Mouse (Mus musculus) embryonic facial prominence, embryonic 14.5 days (tissue): ENCODE data around the gene Zfp82. TPM values are rescaled to one million over a fixed set of nuclear protein-coding genes. Genes with fewer than 3 reads are reported as not detected.

Experiments used
- ATAC-seq: fragments of 200-750 bp; cut with Nextera tagmentation; 2 replicates; pipeline ENCODE4 v1.8.0; 2017; ENCODE audit warnings: low read depth, moderate number of reproducible peaks, moderate TSS enrichment
- DNase-seq: peaks from one replicate; pipeline ENCODE4 v3.0.0-alpha.2; 2015; ENCODE audit warnings: low spot score
- H3K27ac ChIP-seq: fragments of 300-500 bp; sonication (generic); replicated peaks from 2 replicates; pipeline ENCODE4 v1.5.1; 2014; ENCODE audit warnings: low read depth, mild to moderate bottlenecking, low read length, moderate library complexity
- H3K27me3 ChIP-seq: fragments of 300-500 bp; sonication (generic); replicated peaks from 2 replicates; pipeline ENCODE4 v1.6.1; 2014; ENCODE audit warnings: low read length; ENCODE audit not compliant: control insufficient read depth, insufficient read depth
- H3K36me3 ChIP-seq: fragments of 300-500 bp; sonication (generic); 2 replicates; pipeline ENCODE4 v1.6.1; 2014; ENCODE audit warnings: low read length, mixed read lengths; ENCODE audit not compliant: control insufficient read depth, insufficient read depth
- H3K4me1 ChIP-seq: fragments of 300-500 bp; sonication (generic); 2 replicates; pipeline ENCODE4 v1.6.1; 2014; ENCODE audit warnings: antibody characterized with exemption, low read length; ENCODE audit not compliant: control insufficient read depth, insufficient read depth
- H3K4me2 ChIP-seq: fragments of 300-500 bp; sonication (generic); 2 replicates; pipeline ENCODE4 v1.6.1; 2014; ENCODE audit warnings: low read depth, mild to moderate bottlenecking, low read length, moderate library complexity, mixed read lengths
- H3K4me3 ChIP-seq: fragments of 300-500 bp; sonication (generic); 2 replicates; pipeline ENCODE4 v1.5.1; 2014; ENCODE audit warnings: low read depth, mild to moderate bottlenecking, low read length
- H3K9ac ChIP-seq: fragments of 300-500 bp; sonication (generic); 2 replicates; pipeline ENCODE4 v1.6.1; 2014; ENCODE audit warnings: low read depth, mild to moderate bottlenecking, low read length, moderate library complexity, mixed read lengths
- H3K9me3 ChIP-seq: fragments of 300-500 bp; sonication (generic); 2 replicates; pipeline ENCODE4 v1.6.1; 2016; ENCODE audit warnings: low read length; ENCODE audit not compliant: control insufficient read depth
- WGBS: fragments of 180-500 bp; shearing (Covaris S2); extraction: QIAGEN DNeasy Blood & Tissue Kit; methylation state at CpG from one replicate; pipeline ENCODE4 v1.1.7; 2014; 5-methylcytosine and 5-hydroxymethylcytosine counted together
- polyA plus RNA-seq: library from polyadenylated mRNA; unstranded; fragments of >200 nt; fragmentation: Nextera tagmentation; extraction: Ambion mirVana; gene quantifications from 2 replicates; pipeline ENCODE4 v1.2.1, GENCODE M21; 2014

The Zfp82 gene
- polyA plus RNA-seq, 1 experiment from 2014 or later, result 7.0 TPM

GRCm38 (mm10) chr7:30028572-30028971 lies 44.1 kb downstream of the Zfp82 start:
- H3K4me1 ChIP-seq, result no peaks in the 10 kb centered on the region
- no peaks in the 10 kb centered on the region for H3K27me3 ChIP-seq
- no peak overlapping the region for H3K4me2 ChIP-seq
- DNase-seq (no peak), ATAC-seq (no peak)
- WGBS, result 90% methylated on average over 3 of the region's 3 CpGs
- H3K4me3 ChIP-seq, result no peak overlapping the region
- no peaks in the 10 kb centered on the region for H3K9me3 ChIP-seq
- no peak overlapping the region for H3K27ac ChIP-seq
- no peak overlapping the region for H3K9ac ChIP-seq
- H3K36me3 ChIP-seq, result peaks cover 33% of the 10 kb centered on the region

- DNase-seq (no peak), ATAC-seq (no peak)
- Histone ChIP-seq H3K27ac (no peak overlapping the region), H3K4me3 (no peak overlapping the region), H3K9ac (no peak overlapping the region), H3K36me3 (peaks cover 46% of the 10 kb centered on the region), H3K4me2 (no peak overlapping the region), H3K4me1 (no peaks in the 10 kb centered on the region), H3K27me3 (no peaks in the 10 kb centered on the region), H3K9me3 (no peaks in the 10 kb centered on the region)
- 43% methylated on average over 4 of the region's 4 CpGs for WGBS
These were observed 45.4 kb downstream of the Zfp82 start for GRCm38 (mm10) chr7:30027331-30027730.

GRCm38 (mm10) chr7:30025358-30025757 lies 47.3 kb downstream of the Zfp82 start:
- no peak for ATAC-seq
- H3K4me2 ChIP-seq, result no peak overlapping the region
- no peaks in the 10 kb centered on the region for H3K4me1 ChIP-seq
- H3K27me3 ChIP-seq, result no peaks in the 10 kb centered on the region
- WGBS, result 68% methylated on average over 5 of the region's 5 CpGs
- H3K9ac ChIP-seq, result no peak overlapping the region
- H3K36me3 ChIP-seq, result peaks cover 61% of the 10 kb centered on the region
- no peak overlapping the region for H3K27ac ChIP-seq
- no peaks in the 10 kb centered on the region for H3K9me3 ChIP-seq
- no peak for DNase-seq
- no peak overlapping the region for H3K4me3 ChIP-seq

- no peak for ATAC-seq
- Histone ChIP-seq H3K36me3 (peaks cover 75% of the 10 kb centered on the region), H3K9ac (no peak overlapping the region), H3K4me2 (no peak overlapping the region), H3K4me1 (no peaks in the 10 kb centered on the region), H3K27ac (no peak overlapping the region), H3K4me3 (no peak overlapping the region), H3K27me3 (no peaks in the 10 kb centered on the region), H3K9me3 (no peaks in the 10 kb centered on the region)
- DNase-seq, result no peak
- WGBS, result 92% methylated on average over 8 of the region's 8 CpGs
These were observed 48.9 kb downstream of the Zfp82 start for GRCm38 (mm10) chr7:30023800-30024199.

GRCm38 (mm10) chr7:30023324-30023723 lies 49.4 kb downstream of the Zfp82 start:
- 95% methylated on average over 9 of the region's 9 CpGs for WGBS

GRCm38 (mm10) chr7:30019543-30019942 lies 53.2 kb downstream of the Zfp82 start:
- WGBS, result 91% methylated on average over 2 of the region's 2 CpGs
- Histone ChIP-seq H3K4me2 (no peak overlapping the region), H3K4me3 (no peak overlapping the region), H3K27me3 (no peaks in the 10 kb centered on the region), H3K9me3 (no peaks in the 10 kb centered on the region), H3K36me3 (peaks cover 88% of the 10 kb centered on the region), H3K4me1 (no peaks in the 10 kb centered on the region), H3K27ac (no peak overlapping the region), H3K9ac (no peak overlapping the region)
- DNase-seq, result no peak
- ATAC-seq, result no peak

More at GRCm38 (mm10) chr7:30023324-30023723, 49.4 kb downstream of the Zfp82 start:
- no peak overlapping the region for H3K4me2 ChIP-seq
- peaks cover 79% of the 10 kb centered on the region for H3K36me3 ChIP-seq
- DNase-seq (no peak), ATAC-seq (no peak)
- H3K4me1 ChIP-seq, result no peaks in the 10 kb centered on the region
- no peaks in the 10 kb centered on the region for H3K27me3 ChIP-seq
- H3K4me3 ChIP-seq, result no peak overlapping the region
- H3K9me3 ChIP-seq, result no peaks in the 10 kb centered on the region
- no peak overlapping the region for H3K27ac ChIP-seq
- no peak overlapping the region for H3K9ac ChIP-seq

GRCm38 (mm10) chr7:30017226-30017625 lies 55.5 kb downstream of the Zfp82 start:
- Histone ChIP-seq H3K4me3 (no peak overlapping the region), H3K27ac (no peak overlapping the region), H3K27me3 (no peaks in the 10 kb centered on the region), H3K4me2 (no peak overlapping the region), H3K36me3 (peaks cover 80% of the 10 kb centered on the region), H3K9ac (no peak overlapping the region), H3K4me1 (no peaks in the 10 kb centered on the region), H3K9me3 (no peaks in the 10 kb centered on the region)
- no peak for DNase-seq
- 92% methylated on average over 6 of the region's 6 CpGs for WGBS
- ATAC-seq, result no peak

GRCm38 (mm10) chr7:30012956-30013363 lies 59.7 kb downstream of the Zfp82 start:
- peaks cover 54% of the 10 kb centered on the region for H3K36me3 ChIP-seq

GRCm38 (mm10) chr7:30010551-30011195 lies 62.0 kb downstream of the Zfp82 start:
- Histone ChIP-seq H3K4me3 (no peak overlapping the region), H3K27ac (peak overlapping the region; percentile 72), H3K4me2 (no peak overlapping the region), H3K4me1 (peaks cover 19% of the 10 kb centered on the region), H3K36me3 (peaks cover 39% of the 10 kb centered on the region), H3K9me3 (no peaks in the 10 kb centered on the region), H3K27me3 (no peaks in the 10 kb centered on the region), H3K9ac (peak overlapping the region; percentile 14; the same call in 1 of the 2 replicates)
- ATAC-seq (no peak; the same call in 1 of the 2 replicates), DNase-seq (peak; percentile 49)
- 60% methylated on average over 10 of the region's 10 CpGs for WGBS

More at GRCm38 (mm10) chr7:30012956-30013363, 59.7 kb downstream of the Zfp82 start:
- peaks cover 17% of the 10 kb centered on the region for H3K4me1 ChIP-seq
- no peak overlapping the region for H3K4me3 ChIP-seq
- DNase-seq, result peak; percentile 85
- no peaks in the 10 kb centered on the region for H3K9me3 ChIP-seq
- WGBS, result 83% methylated on average over 4 of the region's 4 CpGs
- ATAC-seq, result no peak
- no peaks in the 10 kb centered on the region for H3K27me3 ChIP-seq
- H3K4me2 ChIP-seq, result no peak overlapping the region
- no peak overlapping the region; the same call in 1 of the 2 replicates for H3K27ac ChIP-seq
- no peak overlapping the region for H3K9ac ChIP-seq
